Mouse (Mus musculus): Measurements from ENCODE around the gene Ninl.

GRCm38 (mm10) chr2:150914781-150915515 lies 124.2 kb downstream of the Ninl start:
- TF ChIP-seq CTCF (IDR thresholded peaks at IDR 0.05), result no peak
- no peak for TF ChIP-seq EP300 (IDR thresholded peaks at IDR 0.05; ENCODE audit: insufficient read depth, low read depth, low read length)
